Mouse (Mus musculus): Measurements from ENCODE around the gene Ebf1.

DNA sequence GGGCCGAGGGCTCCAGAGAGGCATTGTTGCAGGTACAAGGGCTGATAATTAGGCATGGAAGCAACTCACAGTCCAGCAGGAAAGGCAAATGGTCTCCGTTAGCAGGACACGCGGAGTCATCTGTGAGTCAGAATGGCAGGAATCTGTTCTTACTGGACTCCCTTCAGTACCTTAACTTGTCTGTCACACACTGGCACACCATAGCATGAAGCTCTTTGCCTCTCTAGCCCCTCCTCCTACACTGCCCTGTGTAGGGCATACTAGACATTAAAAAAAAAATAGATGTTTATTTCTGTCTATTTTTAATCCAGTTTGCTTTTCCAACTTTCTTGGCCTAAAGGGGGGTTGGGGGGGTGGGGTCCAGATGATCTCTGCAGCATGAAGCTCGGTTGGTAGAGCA is 168.4 kb downstream of the Ebf1 start:
- TF ChIP-seq CTCF (IDR thresholded peaks at IDR 0.05; ENCODE audit: control insufficient read depth, insufficient read depth, low read length) (no peak), POLR2A (IDR thresholded peaks at IDR 0.05; ENCODE audit: borderline replicate concordance, control insufficient read depth, low read depth, low read length) (no peak)

All from bone marrow, adult 2 months (tissue).